Mouse (Mus musculus) WW6 (cell line): Measurements from ENCODE around the gene Plscr2.

Experiments used
- DNase-seq: peaks from one replicate; pipeline ENCODE4 v3.0.0-alpha.2; 2013; ENCODE audit warnings: low read depth, low spot score

Gene Plscr2

DNA sequence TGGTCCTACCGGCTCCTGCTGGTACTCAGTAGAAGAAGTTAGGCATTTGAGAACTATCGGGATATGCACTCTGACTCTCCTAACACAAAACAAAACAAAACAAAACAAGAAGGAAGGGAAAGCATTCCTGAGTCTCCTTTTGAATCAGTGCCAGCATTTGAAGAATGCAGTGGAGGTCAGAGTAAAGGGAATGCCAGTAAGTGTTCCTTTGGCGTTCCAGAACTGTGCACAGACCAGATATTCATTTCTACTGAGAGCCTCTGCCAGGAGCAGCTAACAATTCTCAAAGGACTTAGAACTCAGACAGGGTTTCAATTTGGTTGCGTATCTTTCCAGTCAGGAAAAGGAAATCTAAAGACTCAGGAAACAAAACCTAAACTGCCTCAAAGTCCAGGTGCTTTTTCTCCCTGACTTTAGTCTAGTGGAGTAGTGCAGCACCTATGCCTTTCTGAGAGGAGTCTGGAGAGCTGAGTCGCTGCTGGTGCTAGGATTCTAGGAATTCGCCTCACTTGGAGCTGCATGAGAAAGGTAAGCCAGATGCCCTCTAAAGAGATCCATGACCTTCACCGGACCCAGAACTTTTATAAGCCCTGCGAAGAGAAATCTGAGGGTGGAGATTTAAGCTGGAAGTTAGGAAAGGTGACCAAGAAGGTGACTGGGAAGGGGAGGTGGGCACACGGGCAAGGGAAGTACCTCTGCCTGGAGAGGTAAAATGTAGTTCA is at the start of gene Plscr2:
Gene Plscr2 (plus strand): TSS at position 117 of the 722 bp plus-strand sequence.
- DNase-seq: no peak

DNA sequence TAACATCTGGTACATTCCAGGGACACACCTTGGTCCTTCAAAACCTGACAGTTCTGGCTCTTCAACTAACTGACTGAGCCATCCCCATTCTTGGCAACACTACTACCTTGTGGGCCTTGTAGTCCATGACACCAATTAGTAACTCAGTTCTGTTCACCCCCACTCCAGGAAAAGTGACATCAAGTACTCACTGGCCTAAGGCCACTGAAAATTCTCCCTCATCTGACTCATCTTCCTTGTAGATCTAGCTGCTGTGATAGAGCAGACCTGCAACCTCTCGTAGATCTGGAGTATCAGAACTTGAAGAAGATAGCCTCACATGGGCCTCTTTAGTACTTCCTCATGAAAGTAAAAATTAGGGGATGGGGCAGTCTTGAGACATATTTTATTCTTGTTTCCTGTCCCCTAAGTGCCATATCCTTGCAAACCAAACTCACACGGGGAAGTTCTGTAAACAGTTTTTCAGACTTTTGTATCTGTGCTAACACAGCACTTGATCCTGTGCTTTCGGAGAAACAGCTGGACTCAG is 49.2 kb upstream of the Plscr2 start:
- DNase-seq: no peak

DNA sequence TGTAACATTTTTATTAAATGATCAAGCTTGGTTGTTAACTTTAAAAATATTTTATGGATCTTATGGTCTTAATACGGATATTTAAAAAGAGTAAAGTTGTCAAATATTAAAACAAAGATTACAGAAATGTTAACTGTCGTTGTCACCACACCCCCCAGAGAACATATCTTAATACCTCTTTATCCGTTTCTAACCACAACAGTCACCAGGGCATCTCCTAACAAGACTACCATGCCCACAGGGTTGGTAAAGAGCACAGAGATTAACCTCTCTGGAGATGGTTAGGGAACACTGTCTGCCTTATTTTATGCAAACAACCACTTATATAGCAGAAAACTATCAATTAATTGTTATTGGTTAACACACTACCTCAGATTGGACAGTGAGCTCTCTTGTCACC is 48.6 kb upstream of the Plscr2 start:
- no peak for DNase-seq

DNA sequence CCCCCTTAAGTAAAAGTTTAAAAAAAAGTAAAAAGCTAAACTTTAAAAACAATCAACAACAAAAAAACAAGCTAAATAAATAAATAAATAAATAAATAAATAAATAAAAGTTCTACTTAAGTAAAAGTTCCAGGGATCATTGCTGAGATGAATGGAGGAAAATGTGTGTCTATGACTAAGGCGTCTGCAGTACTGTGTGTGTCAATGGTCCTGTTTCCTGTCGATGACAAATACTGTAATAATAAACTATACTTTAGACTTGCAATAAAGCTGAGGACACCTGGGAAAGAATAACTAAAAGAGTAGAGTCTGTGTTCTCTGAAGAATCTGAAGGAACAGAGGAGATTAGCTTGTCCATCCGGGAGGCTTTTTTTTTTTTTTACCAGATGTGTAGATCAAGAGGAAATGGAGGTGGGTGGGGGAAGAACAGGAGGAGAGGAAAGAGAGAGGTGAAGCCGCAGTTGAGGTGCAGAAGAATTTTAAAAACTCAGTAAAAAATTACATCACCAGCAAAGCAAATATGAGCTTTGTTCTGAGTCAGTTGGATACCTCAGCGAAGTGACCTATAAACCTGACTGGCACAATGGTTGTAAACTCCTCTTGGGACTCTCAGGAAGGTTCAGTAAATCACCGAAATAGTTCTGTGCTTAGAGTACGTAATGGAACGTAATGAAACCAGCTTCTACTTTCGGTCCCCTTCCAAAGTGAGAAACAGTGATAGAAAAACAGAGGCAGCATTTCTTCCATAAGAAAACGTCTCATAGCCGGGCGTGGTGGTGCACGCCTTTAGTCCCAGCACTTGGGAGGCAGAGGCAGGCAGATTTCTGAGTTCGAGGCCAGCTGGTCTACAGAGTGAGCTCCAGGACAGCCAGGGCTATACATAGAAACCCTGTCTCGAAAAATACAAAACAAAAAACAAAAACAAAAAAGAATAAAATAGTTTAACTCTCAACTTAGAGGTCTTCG is 46.3 kb upstream of the Plscr2 start:
- no peak for DNase-seq

DNA sequence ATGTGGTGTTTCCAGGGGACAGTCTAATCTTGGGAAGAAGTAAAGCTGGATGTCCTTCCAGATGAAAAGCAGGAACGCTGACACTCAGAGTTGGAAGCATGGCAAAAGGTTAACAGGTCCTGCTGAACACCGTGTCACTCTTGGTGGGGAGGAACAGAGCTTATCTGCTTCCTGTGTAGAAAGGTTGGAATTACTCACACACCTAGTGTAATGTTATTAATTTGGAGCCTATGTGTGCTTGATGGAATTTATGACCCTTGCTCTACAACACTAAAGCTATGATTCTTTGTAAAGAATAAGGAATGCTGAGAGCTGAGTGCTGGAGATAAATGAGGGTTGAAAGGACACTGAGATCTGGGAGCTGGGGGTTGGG is 45.6 kb upstream of the Plscr2 start:
- no peak for DNase-seq

DNA sequence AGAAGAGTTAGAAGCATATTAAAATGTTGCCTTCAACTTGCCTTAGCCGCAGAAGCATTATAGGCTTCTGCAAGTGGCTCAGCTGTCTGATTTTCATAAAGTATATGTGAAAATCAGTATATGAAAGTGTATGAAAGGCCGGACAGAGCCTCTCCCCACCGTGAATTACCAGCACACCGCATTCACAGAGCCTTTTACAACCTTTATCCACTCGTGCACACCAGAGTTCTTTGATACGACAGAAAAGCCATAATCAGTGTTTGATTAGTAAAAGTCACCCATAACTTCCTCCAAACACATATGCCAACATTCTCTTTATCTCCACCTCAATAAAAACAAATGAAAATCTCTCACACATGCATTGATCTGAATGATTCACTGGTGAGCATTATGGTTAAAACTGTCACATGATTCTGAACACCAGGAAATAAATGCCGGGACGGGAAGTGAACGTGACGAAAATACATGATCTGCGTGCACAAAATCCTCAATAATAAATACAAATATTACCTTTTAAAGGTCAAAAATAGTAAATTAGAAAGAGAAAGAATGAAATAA is 40.4 kb upstream of the Plscr2 start:
- DNase-seq: no peak

DNA sequence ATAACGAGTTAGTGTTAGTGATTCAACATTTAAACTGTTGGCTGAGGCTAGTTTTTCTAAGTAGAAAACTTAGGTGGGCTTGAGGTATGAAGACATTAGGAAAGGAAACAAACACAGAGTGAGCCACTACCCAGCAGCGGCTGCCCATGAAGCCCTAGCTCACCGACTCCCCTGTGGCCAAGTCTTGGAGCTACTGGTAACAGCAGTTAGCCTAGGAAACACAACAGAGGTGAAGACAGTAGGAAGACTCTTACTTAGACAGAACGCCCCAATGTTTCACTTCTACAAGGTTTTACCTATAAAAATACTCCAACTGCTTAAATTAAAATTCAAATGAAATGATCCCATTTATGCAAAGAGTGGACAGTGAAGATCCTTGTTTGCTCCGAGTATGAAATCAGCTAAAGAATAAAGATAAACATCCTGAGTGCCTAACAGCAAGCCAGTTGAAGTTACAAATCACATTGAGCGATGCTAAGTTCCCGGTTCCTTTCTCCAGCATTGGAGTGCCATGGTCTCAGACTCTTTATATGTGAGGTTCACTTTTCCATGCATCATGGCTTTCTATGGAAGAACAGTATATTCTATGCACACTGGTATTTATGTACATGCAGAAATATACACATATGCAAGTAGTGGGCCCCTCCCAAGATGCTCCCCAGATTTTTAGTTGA is 26.5 kb upstream of the Plscr2 start:
- no peak for DNase-seq

DNA sequence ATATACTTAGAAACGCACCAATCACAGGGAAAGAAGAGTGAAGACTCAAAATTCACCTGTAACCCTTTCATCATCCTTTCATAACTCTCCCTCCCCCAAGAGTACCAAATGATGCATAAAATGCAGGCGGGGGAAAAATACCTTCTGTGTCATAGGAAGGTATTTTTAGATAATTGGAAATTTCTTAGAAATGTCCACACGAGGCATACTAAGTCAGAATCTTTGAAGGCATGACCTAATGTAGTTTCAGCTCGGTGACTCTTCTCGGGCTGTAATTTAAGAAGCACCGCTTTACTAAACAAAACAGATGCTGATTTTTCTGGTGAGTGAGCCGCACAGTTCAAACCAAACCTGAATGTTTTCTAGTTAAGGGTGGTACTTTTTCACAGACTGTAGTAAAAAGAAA is 26.0 kb upstream of the Plscr2 start, which contains the start of gene Plscr1:
Gene Plscr1 (plus strand): TSS at position 304 of the 406 bp plus-strand sequence.
- no peak for DNase-seq

DNA sequence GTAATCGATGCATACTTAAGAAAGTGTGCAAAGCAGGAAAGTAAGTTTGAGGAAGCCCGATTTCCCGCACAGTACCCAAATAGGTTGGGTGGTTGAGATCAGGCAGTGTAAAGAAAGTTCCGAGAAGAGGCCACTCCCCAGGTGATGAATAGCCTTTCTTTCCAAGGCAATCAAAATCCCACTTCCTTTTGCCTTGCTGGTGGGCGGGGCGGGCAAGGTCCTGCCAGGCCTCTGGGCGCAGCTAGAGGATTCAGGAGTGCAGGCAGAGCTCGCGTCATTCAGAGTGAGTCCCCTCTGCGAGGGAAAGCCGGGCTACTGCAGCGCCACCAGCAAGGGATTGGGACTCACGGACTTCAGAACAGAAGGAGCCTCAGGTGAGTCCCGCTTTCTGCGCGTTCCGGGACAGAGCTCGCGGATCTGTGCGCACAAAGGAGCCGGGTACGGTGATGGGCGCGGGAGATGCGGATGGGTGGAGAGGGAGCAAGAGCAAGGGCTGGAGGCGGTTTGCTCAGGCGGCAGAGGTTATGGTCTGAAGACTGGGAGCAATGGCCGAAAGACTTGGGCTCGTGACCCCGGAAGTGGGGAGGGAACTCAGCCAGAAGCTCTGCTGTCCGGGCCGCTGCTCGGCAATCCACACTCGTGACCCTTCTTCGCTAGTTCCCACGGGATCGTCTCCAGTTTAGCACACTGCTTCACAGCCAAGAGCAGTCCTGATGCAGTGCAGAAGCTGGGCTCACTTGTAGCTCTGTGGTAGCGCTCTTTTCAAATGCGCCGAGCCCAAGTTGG is 25.2 kb upstream of the Plscr2 start:
- peak; percentile 68 for DNase-seq

DNA sequence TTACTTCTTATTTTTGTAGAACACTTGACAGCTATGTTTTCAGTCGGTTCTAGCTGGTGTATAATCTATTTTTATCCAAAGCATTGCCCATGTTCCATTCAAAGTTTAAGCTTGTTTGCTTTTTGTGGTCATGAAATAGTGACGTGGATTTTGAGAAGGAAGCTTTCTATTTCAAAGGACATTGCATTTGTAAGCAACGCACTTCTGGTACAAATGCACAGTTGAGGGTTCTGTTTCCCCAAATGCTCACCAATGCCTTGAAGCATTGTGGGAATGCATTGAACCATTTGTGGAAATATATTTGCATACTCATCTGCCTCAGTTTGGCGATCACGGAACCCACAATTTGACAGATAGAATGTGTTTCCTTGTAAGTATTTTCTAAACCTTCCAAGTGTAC is 22.7 kb upstream of the Plscr2 start:
- DNase-seq: no peak

DNA sequence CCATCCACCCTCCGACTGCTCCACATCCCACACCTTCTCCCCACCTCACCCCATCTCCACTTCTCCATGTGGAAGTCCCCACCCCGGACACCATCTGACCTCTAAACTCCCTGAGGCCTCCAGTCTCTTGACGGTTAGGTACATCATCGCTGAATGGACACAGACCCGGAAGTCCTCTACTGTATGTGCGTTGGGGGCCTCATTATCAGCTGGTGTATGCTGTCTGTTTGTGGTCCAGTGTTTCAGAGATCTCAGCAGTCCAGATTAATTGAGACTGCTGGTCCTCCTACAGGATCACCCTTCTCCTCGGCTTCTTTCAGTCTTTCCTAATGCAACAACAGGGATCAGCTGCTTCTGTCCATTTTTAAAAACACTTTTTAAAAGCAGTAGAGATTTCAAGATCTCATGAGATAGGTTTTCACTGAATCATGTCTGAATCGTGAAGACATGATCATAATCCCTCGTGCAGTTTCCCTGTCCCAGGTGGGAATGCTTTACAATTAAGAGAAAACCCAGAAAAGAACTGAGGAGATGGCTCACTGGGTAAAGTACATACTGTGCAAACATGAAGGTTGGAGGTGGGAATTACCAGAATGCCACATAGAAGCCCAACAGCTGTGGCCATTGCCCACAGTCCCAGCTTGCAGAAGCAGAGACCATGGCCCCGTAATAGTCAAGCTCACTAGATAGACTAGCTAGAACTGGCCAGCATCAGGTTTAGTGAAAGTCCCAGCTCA is 21.6 kb upstream of the Plscr2 start:
- no peak for DNase-seq

DNA sequence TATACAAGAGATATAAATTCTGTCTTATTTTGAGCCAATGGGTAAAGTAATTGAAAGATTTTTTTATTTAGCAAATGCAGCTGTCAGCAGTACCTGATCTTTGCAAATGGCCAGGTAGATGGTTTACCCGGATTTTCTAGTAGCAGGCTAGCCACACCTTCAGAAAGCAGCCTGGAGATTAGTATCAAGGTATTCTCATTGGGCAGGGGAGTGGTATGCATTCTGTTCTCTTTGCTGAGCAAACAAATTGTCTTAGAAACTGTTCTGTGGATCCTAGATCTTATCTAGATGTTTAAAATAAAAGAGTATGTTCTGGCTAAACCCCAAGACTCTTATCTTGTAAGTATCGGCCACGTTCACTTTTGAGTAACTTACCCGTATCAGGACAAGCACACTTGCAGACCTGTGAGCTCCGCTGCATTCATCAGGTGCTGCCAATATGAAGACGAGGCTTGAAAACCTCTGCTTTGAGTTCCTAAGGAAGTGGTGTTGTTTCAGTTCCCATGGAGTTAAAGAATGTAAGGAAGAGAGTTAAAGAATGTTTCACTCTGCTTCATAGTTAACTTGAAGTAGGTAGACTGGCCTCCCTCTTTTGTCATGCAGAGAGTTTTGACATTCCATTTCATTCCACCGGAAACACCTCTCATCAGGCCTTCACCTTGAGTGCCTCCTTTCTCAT is 14.8 kb upstream of the Plscr2 start:
- peak; percentile 40 for DNase-seq

DNA sequence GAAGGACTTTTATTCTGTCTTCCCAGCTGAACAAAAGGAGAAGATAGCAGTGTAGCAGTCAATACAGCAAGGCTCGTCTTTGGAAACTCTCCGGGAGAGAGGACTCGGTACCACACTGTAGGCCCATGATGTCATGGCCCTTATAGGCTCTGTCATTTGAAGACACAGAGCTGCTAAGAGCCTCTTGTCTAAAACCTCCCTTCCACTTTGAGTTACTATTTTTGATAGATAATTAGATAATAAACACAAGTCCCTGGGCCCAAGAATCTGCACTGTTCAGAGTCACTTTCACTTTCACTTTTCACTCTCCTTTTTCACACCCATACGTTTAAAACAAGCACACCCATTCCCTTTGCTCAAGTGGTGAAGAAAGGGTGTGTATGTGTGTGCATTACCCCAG is 9.7 kb upstream of the Plscr2 start:
- DNase-seq: no peak

DNA sequence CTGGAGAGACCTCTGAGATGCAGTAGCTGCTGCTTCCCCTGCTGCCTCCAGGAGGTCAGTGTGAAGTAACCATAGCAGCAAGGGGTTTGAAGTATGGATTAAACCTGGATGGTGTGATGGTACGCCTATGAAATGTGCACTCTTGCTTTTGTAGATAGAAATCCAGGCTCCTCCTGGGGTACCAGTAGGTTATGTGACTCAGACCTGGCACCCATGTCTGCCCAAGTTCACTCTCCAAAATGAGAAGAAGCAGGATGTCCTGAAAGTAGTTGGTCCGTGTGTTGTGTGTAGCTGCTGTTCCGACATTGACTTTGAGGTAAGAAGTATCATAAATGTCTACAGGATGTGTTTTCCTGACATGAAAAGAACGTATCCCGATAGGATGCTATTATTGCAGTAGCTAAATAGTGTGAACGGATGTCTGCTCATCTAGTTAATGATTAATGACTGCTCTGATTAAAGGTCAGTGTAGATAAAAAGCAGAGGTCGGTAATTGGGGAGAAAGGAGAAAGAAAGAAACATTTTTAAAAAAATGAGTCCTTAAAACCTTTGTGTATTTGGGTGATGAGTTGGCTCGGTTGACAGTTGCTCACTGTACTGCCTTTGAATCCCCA is 8.7 kb upstream of the Plscr2 start:
- DNase-seq: no peak

DNA sequence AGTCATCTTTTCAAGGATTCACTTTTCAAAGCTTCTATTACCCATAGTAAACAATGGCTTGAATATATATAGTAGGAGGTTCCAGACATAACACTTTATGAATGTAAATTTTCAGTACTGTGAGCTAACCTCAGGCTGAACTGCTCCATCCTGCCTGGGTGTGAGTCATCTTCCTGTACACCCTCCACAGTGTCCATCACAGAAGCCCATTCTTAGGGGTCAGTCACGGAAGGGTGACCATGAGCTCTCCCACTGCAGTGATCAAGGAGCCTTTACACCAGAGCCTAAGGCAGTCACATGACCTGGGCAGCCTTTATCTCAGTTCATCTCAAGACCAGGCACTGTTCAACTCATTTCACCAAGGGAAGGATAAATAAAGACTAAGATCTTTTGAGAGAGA is 7.7 kb upstream of the Plscr2 start:
- DNase-seq: no peak

DNA sequence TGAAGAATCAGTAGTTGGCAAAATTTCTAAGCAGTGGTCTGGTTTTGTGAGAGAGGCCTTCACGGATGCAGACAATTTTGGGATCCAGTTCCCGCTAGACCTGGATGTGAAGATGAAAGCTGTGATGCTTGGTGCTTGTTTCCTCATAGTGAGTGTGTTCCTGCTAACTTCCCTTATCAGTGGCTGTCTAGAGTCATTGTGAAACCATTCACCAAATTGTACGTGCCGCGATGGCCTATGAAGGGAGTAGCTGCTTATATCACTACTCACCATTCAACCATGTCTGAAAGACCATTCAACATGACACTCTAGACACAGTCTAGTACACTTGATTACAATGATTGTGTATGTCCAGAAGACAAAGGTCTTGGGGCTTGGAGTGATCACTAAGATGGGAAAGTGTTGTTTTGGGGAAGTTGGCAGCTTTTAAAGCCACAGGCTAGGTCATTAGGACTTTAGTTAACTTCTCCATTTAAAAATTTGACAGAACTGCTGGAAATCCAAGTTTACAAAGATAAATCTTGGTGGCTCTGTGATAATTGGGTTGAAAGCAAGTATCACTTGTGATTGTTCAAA is 5.5 kb upstream of the Plscr2 start:
- no peak for DNase-seq

DNA sequence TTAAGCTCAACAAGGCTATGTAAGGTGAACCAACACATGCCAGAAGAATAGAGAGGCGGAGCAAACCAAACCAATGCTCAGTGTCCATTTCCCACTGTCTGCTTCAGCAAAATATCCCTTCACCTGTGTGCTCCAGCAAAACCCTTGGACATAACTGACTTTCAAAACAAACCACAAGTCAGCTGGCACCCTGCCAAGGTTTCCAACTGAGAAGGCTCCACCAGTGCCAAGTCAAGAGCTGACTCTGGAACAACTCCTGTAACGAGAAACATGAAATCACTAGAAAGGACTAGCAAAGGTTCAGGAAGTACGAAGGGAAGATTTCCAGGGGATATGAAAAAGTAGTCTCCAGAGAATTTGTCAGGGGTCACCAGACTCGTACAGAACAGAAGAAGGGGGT is 4.5 kb upstream of the Plscr2 start:
- no peak for DNase-seq

DNA sequence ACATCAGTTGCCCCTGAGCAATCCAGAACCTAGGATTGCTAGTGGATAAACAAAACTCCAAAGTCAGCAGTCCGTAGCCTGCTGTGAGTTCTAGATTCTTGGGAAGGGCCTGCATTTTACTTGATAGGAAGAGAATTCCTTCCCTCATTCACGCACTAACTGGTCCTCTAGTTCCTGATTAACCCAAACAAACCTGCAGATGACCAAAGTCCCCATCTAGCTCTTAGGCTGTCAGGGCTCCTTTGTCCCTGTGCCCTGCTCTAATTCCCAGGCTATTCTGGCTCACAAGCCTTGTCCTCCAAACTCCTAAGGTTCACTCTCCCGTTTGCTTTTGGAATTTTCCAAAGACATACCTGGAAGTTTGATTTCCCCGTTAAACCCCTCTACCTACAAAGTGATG is 2.8 kb upstream of the Plscr2 start:
- no peak for DNase-seq

DNA sequence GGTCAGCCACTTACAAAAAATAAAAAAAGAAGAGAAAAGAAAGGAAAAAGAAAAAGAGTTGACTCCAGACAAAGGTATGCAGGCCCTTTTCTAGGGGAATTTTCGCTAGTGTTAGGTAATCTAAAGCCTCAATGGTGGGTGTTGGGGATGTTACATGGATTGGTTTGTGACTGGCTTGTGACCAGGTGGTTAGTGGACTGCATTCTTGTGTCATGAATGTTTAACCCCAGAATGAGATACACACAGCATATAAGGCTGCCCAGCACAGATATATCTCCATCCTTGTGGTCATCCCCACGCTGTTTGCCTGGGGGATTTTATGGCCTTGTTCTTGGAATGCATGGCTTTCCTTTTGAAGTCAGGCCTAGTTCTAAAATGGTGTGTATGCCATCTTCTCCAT is 2.1 kb upstream of the Plscr2 start:
- DNase-seq: no peak
